Mouse (Mus musculus) spleen, embryonic (tissue): ENCODE measurements at regions not wholly inside any gene's neighbourhood (a gene's known extent, or its start where the extent isn't known, plus 50 kb on each side); places are given as distances from the start of the nearest gene placed in this dataset.

Experiments
- CTCF ChIA-PET: fragments of 350-600 bp; sonication (Branson Sonifier 250); formaldehyde crosslinking; loops from one replicate; lab custom pipeline; 2022; lab: Charles Lee

DNA sequence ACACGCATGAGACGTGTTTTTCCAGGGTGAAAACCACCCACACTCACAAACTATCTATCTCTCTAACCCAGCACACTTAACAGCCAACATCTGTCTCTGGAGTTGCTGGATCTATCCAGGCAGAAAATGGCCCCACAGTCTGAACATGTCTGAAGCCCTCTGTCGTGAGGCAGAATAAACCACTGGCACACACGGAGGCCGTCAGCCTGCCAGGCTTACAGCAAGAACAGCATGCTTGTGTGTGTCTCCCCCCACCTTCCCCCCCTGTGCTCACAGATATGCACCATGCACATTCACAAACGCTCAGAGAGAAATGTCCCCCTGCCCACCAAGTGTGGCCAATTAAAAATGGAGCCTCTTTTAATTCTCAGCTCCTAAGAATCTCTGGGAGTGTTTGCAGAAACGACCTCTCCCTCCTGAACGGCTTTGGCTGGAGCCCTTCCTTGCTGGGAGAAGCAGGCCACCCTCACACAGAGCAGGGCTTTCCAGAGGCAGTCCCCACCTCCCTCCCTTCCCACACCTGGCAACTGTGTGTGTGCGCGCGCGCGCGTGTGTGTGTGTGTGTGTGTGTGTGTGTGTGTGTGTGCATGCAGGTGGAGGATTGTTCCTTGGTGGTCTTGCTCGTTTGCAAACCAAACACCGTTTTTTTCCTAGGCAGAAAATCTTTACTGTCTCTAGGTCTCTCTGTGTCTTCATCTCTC is 88.7 kb downstream of the Edn3 start:
- CTCF ChIA-PET, result interaction anchor here (0.6 kb wide), 1 partner anchor 9 kb away, joined by 5 read pairs; no protein-coding TSS in a partner anchor

DNA sequence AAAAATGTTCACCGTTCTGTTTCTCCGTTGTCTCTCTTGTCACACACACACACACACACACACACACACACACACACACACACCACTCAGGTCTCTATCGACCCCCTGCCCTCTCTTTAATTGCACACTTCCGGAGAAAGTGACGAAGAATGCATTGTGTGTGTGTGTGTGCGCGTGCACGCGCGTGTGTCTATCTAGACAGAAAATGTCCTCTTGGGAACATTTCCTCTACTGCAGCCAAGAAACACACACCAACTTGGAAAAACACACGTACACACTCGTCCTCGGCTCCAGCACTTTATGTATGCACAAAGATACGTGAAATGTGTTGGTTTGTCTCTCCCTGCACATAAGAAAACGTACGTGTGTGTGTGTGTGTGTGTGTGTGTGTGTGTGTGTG is 90.4 kb downstream of the Edn3 start:
- CTCF ChIA-PET, result no interaction called here

- CTCF ChIA-PET, result interaction anchor here (0.7 kb wide), 2 partner anchors 398 to 530 kb away, joined by 3 read pairs; no protein-coding TSS in a partner anchor
These were observed 91.3 kb downstream of the Edn3 start for GRCm38 (mm10) chr2:174851525-174852330.

GRCm38 (mm10) chr2:174853786-174854185 is 93.4 kb downstream of the Edn3 start:
- CTCF ChIA-PET, result no interaction called here

GRCm38 (mm10) chr2:174855548-174855947 is 95.1 kb downstream of the Edn3 start:
- CTCF ChIA-PET, result no interaction called here

- CTCF ChIA-PET, result no interaction called here
These were observed 95.7 kb downstream of the Edn3 start for GRCm38 (mm10) chr2:174856135-174856534.

DNA sequence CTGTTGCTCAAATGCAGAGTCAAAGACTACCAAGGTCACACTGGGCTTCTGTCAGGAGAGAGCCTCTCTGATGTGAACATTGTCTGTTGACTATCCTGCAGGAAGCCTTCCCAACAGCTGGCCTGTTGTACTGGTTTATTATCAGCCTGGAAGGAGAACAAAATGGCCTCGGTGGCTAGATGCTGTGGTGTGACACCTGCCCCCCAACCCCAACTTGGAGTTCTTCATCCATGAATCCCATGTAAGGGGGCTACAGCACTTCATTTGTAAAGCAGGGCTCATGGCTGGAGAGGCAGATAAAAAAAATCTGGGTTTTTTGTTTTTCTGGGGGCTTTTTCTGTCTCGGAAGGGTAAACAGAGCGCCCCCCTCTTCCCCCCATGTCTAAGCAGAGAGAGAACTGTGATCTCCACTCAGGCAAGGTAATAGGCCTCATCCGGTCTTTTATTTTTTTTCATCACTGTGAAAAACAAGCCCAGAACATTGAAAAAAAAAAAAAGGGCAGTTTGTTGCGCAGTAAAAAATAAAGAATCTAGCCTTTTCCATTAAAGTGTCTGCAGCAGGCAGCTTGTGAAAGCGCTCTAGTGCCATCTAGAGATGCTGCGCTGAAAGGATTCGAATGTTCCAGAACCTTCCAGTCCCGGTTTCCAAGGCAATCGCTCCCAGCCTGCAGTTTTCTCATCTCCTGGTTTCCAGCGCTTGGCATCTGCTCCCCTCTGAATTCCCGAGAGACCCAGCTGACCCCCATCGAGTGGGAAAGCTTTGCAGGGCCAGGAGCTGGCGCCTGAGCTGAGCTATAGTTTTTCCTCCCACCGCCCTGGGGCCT is 97.8 kb downstream of the Edn3 start:
- CTCF ChIA-PET, result interaction anchor here (0.7 to 0.9 kb wide), 3 partner anchors 9 to 256 kb away, joined by 3 to 5 read pairs (median 3); no protein-coding TSS in a partner anchor

- CTCF ChIA-PET, result interaction anchor here (0.7 kb wide), 1 partner anchor 71 kb away, joined by 3 read pairs; no protein-coding TSS in a partner anchor
These were observed 98.4 kb downstream of the Edn3 start for GRCm38 (mm10) chr2:174858835-174859215.

DNA sequence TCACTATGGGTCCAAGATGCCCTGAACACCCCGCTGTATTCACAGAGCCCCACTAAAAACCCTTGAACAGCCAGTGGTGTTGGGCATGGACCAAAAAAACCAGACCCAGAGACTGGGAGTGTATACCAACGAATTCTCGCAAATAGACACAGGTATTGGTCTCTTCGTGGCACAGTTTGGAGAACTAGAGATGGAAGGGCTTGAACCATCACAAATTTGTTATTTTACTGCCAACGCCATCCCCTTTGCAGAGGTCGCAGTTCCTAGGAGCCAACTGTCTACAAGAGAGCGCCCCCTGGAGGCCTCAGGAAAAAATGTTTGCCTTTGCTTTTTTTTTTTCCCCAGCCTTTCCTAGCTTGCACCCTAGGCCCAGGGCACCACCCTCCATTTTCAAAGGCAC is 99.1 kb downstream of the Edn3 start:
- CTCF ChIA-PET, result no interaction called here

DNA sequence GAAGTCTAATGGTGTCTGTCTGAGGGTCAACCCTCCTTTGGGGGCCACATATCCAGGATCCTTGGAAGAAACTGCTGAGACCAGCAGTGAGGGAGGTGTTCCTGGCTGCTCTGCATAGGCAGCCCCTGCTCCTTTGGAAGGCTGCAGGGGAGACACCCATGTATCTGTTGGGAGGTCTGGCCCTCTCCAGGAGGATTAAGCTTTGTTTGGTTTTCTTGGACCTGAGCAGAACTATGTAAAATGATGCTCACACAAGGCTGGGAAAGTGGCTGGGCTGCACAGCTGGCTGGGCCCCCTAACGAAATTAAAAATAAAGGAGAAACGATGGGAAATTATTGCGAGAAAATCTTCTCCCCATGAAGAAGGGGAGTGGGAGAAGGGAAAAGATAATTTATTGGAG is 104.2 kb downstream of the Edn3 start:
- CTCF ChIA-PET, result no interaction called here

DNA sequence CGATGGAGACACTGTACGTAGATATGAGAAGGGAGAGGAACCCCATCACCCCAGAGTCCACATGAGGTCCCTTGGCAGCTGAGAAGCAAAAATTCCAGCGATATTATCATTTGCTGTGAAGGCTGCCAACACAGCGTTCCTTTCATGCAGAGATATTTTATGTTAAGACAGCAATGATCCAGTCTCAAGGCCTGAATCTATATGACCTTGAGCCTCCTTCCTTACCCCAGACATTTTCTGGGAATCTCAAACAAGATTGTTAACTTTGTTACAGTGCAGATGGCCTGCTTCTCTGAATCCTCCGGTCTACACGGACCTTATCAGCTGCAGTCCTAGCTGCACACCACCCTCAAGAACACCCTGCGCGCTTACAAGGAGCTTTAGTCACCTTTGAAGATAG is 106.1 kb downstream of the Edn3 start:
- CTCF ChIA-PET, result no interaction called here

- CTCF ChIA-PET, result interaction anchor here (0.5 kb wide), 1 partner anchor 1576 kb away, joined by 4 read pairs; no protein-coding TSS in a partner anchor
These were observed 107.0 kb downstream of the Edn3 start for GRCm38 (mm10) chr2:174867397-174867796.

DNA sequence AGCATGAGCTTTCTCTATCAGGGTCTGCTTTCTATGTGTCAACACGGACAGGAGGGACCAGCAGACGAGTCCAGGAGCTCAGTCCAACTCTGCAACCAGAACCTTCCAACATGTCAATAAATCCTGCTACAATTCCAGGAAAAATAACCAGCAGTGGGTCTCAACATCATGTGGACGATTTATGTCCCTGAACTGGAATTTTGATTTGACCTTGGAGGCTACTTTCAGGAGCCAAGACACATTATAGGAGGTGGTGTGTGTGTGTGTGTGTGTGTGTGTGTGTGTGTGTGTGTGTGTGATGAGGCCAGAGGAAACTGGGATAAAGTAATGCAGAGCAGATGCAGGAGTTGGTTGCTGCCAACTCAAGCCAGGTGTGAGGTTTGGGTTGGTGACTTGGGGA is 107.8 kb downstream of the Edn3 start:
- CTCF ChIA-PET, result no interaction called here

DNA sequence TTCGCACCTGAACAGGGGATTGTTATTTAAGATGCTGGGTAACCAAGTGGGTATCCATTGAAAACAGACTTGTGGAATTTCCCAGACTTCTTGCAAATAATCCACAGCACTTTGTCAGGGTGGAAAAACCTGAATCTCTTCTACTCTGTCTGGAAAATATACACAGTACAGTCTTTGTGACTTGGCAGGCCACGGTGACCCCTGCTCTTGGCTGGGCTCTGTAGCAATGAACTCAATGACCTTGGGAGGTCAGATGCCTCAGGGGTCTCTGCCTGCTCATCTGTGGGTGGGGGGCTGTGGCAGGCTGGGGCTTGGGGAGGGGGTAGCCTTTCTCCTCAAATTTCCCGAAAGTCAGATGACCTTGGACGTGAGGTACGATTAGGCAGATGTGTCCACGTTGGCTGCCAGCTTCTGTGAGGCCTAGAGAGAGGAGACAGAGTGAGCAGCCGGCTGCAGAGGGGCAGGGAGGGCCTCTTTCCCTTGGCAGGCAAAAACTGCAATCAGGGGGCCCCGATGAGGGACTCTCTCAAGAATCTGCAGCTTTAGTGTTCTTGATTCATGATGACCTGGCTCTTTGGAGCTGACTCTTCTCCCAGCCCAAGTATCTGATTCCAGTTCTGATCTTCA is 108.4 kb downstream of the Edn3 start:
- CTCF ChIA-PET, result no interaction called here

- CTCF ChIA-PET, result interaction anchor here (1.4 kb wide), 1 partner anchor 9 kb away, joined by 4 read pairs; no protein-coding TSS in a partner anchor
These were observed 109.9 kb downstream of the Edn3 start for GRCm38 (mm10) chr2:174870284-174870683.

DNA sequence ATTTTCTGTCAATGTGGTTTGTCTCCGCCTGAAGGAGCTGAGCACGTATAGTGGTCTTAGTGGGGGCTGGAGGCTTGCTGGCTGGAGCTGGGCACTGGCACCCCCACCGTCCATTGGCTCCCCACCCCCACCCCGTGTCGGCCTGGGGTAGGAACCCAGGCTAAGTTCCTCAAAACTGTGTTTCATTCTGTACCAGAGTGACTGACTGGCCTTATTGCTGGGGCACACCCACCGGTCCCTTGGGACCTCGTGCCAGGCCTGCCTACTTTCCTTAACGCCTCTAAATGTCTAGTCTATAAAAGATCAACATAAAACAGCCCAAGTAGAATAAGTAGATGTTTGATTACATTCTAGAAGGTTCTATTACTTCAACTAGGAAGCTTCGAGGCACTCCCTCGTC is 110.8 kb downstream of the Edn3 start:
- CTCF ChIA-PET, result no interaction called here

GRCm38 (mm10) chr2:174871844-174872243 is 111.4 kb downstream of the Edn3 start:
- CTCF ChIA-PET, result interaction anchor here (0.8 kb wide), 1 partner anchor 9 kb away, joined by 11 read pairs; no protein-coding TSS in a partner anchor

- CTCF ChIA-PET, result interaction anchor here (0.6 kb wide), 1 partner anchor 1480 kb away, joined by 4 read pairs; no protein-coding TSS in a partner anchor
These were observed 116.5 kb downstream of the Edn3 start for GRCm38 (mm10) chr2:174876886-174877285.

DNA sequence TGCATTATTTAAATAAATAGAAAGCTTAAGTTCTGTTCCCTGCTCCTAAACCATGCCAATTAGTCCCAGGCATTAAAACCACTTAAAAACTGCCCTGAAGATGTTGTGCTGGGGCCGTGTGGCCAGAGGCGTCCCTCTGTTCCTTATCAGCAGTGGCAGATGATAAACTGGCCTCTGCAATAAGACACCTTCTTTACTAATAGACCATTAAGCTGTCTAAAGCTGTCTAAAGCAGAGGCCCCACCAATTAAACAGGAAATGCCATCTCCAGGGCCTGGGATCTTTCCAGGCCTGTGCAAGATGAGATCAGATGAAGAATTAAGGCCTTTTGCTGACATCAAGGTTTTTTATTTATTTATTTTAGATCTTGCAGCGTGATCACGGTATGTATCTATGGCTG is 118.6 kb downstream of the Edn3 start:
- CTCF ChIA-PET, result interaction anchor here (0.5 kb wide), 1 partner anchor 13 kb away, joined by 3 read pairs; no protein-coding TSS in a partner anchor

DNA sequence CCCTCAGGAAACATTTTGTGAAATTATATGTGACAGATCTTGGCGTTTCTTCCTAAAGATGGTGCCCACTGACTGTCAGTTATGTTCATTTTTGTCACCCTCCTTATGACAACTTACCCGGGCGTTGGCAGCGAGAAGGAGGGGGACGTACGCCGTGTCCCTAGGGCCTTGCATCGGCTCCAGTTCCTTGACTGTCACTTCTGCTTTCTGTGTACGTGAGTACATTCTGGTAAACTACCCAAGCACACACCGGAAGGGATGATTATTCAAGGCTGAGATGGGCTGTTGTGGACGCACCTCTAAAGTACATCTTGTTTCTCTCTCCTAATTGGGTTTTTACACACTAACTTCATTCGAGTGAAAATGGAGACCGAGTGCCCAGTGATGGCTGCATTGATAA is 120.2 kb downstream of the Edn3 start:
- CTCF ChIA-PET, result interaction anchor here (0.6 kb wide), 1 partner anchor 9 kb away, joined by 11 read pairs; no protein-coding TSS in a partner anchor
